Mouse (Mus musculus): ENCODE measurements around the gene Dhdh.

GRCm38 (mm10) chr7:45482166-45482565, 6.4 kb downstream of the Dhdh start:
- TF ChIP-seq CTCF (IDR thresholded peaks at IDR 0.05; ENCODE audit: extremely low read depth, insufficient read length, insufficient replicate concordance, low read depth, low read length) (no peak), POLR2A (IDR thresholded peaks at IDR 0.05; ENCODE audit: low read depth, low read length) (no peak)
